Mouse (Mus musculus) neural tube, embryonic 15.5 days (tissue): ENCODE measurements around the gene 0610010K14Rik. TPM values are rescaled to one million over a fixed set of nuclear protein-coding genes. Genes with fewer than 3 reads are reported as not detected.

ENCODE experiments used
- ATAC-seq: fragments of 200-750 bp; cut with Nextera tagmentation; 2 replicates; pipeline ENCODE4 v1.8.0; 2017; ENCODE audit warnings: mild to moderate bottlenecking, moderate TSS enrichment, moderate library complexity; ENCODE audit not compliant: low FRiP score
- H3K27ac ChIP-seq: fragments of 300-500 bp; sonication (generic); replicated peaks from 2 replicates; pipeline ENCODE4 v1.5.1; 2015; ENCODE audit warnings: mild to moderate bottlenecking, inconsistent platforms
- H3K27me3 ChIP-seq: fragments of 300-500 bp; sonication (generic); replicated peaks from 2 replicates; pipeline ENCODE4 v1.6.1; 2015; ENCODE audit warnings: inconsistent platforms
- H3K36me3 ChIP-seq: fragments of 300-500 bp; sonication (generic); 2 replicates; pipeline ENCODE4 v1.6.1; 2015; ENCODE audit warnings: inconsistent platforms
- H3K4me1 ChIP-seq: fragments of 300-500 bp; sonication (generic); 2 replicates; pipeline ENCODE4 v1.6.1; 2015; ENCODE audit warnings: inconsistent platforms
- H3K4me2 ChIP-seq: fragments of 300-500 bp; sonication (generic); 2 replicates; pipeline ENCODE4 v1.6.1; 2015; ENCODE audit warnings: inconsistent platforms, mild to moderate bottlenecking, moderate library complexity
- H3K4me3 ChIP-seq: fragments of 300-500 bp; sonication (generic); replicated peaks from 2 replicates; pipeline ENCODE4 v1.5.1; 2015; ENCODE audit warnings: mild to moderate bottlenecking, inconsistent platforms
- H3K9ac ChIP-seq: fragments of 300-500 bp; sonication (generic); replicated peaks from 2 replicates; pipeline ENCODE4 v1.6.1; 2015; ENCODE audit warnings: mild to moderate bottlenecking, inconsistent platforms
- H3K9me3 ChIP-seq: fragments of 300-500 bp; sonication (generic); replicated peaks from 2 replicates; pipeline ENCODE4 v1.6.1; 2016; ENCODE audit warnings: inconsistent platforms
- WGBS: fragments of 180-500 bp; shearing (Covaris S2); methylation state at CpG from one replicate; pipeline ENCODE4 v1.1.7; 2015; ENCODE audit warnings: mixed read lengths; 5-methylcytosine and 5-hydroxymethylcytosine counted together
- polyA plus RNA-seq: library from polyadenylated mRNA; unstranded; fragments of >200 nt; fragmentation: Nextera tagmentation; extraction: Ambion mirVana; gene quantifications from 2 replicates; pipeline ENCODE4 v1.2.1, GENCODE M21; 2015

Gene 0610010K14Rik
- polyA plus RNA-seq, 1 experiment from 2014 or later = 167 TPM

DNA sequence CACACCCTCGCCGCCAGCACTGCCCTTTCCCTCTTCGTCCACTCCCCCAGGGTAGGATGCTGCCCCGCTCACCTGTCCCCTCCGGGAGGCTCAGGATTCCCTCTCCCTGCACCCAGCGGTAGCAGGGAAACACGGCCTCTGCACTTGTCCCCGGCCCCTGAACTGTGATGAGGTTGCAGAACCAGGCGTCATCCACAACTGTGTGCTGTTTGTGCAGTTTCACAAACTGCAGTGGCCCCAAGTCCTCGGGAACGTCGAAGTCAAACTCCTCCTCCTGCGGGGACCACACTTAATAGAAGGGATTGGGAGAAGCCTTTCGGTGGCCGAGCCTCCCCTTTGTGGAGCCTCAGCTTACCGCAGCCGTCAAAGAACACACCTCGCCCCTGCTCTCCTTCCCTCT is 16.6 kb upstream of the 0610010K14Rik start:
- H3K9me3 ChIP-seq = no peaks in the 10 kb centered on the region
- peaks cover 11% of the 10 kb centered on the region for H3K4me1 ChIP-seq
- ATAC-seq = no peak
- 5% methylated on average over 18 of the region's 18 CpGs for WGBS
- no peaks in the 10 kb centered on the region for H3K36me3 ChIP-seq
- peak overlapping the region; percentile 16; the same call in 1 of the 2 replicates for H3K4me3 ChIP-seq
- H3K9ac ChIP-seq = no peak overlapping the region
- H3K27ac ChIP-seq = no peak overlapping the region
- H3K4me2 ChIP-seq = peak overlapping the region; percentile 47
- H3K27me3 ChIP-seq = peaks cover 55% of the 10 kb centered on the region

DNA sequence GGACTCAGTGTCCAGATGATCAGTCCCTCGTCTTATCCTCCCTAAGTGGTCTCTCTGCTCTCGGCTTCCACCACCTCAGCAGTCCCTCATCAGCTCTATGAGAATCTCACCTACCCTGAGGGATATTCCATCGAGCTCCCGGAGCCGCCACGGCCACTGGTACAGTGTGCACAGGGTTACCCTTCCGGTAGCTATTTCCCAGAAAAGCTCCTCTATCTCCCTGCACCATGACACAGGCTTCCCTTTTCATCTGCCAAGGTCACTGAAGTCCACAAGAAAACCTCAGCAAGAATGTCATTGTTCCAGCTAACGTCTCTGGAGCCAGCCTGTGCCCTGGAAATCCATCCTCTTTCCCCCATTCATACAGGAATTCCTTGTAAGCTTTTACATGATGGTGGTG is 14.1 kb upstream of the 0610010K14Rik start:
- H3K9ac ChIP-seq = no peak overlapping the region
- peaks cover 11% of the 10 kb centered on the region for H3K4me1 ChIP-seq
- H3K4me3 ChIP-seq = no peak overlapping the region
- ATAC-seq = no peak
- 89% methylated on average over 8 of the region's 8 CpGs for WGBS
- no peak overlapping the region for H3K4me2 ChIP-seq
- H3K36me3 ChIP-seq = no peaks in the 10 kb centered on the region
- peaks cover 59% of the 10 kb centered on the region for H3K27me3 ChIP-seq
- H3K27ac ChIP-seq = no peak overlapping the region
- H3K9me3 ChIP-seq = no peaks in the 10 kb centered on the region

DNA sequence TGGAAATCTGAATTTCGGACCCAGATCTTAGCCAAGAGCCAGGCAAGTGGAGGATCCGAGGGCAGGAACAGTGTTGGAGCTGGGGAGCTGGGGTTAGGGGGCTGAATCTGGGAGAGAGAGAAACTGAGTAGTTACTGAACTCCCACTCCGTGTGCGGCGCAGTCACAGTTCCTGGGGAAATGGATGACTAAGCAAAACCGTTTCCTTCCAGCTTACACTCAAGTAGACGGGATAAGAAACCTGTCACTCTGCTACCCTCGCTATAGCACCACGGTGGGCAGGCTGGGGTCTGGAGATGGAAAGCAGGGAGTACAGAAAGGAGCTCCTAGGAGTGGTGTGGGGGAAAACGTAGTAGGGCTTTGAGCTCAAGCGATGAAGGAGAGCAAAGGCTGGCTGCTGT is 12.4 kb upstream of the 0610010K14Rik start:
- Histone ChIP-seq H3K4me3 (no peak overlapping the region), H3K4me2 (no peak overlapping the region), H3K27ac (no peak overlapping the region), H3K9me3 (no peaks in the 10 kb centered on the region), H3K27me3 (peaks cover 63% of the 10 kb centered on the region), H3K9ac (no peak overlapping the region), H3K36me3 (no peaks in the 10 kb centered on the region), H3K4me1 (peaks cover 10% of the 10 kb centered on the region)
- no peak for ATAC-seq
- 72% methylated on average over 11 of the region's 11 CpGs for WGBS

DNA sequence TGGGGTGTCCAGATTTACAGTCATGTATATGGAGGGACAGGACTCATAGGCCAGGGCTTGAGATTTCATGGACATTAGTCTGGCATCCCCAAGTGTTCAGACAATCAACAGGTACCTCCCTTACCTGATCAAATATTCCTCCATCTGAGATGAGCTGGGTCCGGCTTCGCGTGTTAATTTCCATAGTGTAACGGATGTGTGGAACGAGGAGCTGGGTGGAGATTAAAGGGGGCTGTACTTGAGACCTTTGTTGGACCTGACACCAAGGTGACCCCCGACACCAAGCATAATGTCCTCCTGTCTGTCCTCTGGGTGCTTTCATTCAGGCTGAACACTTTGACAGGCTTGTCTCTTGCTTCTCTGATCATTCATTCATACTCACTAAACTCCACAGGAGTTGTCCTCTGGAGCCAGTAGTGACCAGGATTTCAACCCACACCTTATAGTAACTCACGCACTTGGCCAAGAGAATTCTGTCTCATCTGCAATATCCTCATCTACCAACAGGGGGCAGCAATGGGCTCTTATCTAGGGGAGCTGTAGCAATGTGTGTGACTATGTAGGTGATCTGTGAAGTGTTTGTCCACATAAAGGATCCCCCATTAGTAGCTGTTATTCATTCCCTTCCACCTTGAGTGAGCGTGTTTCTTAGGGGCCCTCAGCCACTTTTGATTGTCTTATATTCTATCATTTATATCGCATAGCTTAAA is 9.6 kb upstream of the 0610010K14Rik start:
- 57% methylated on average over 9 of the region's 9 CpGs for WGBS
- Histone ChIP-seq H3K4me1 (no peaks in the 10 kb centered on the region), H3K4me3 (no peak overlapping the region), H3K36me3 (no peaks in the 10 kb centered on the region), H3K4me2 (no peak overlapping the region), H3K27me3 (peaks cover 40% of the 10 kb centered on the region), H3K27ac (no peak overlapping the region), H3K9ac (no peak overlapping the region), H3K9me3 (no peaks in the 10 kb centered on the region)
- no peak for ATAC-seq

DNA sequence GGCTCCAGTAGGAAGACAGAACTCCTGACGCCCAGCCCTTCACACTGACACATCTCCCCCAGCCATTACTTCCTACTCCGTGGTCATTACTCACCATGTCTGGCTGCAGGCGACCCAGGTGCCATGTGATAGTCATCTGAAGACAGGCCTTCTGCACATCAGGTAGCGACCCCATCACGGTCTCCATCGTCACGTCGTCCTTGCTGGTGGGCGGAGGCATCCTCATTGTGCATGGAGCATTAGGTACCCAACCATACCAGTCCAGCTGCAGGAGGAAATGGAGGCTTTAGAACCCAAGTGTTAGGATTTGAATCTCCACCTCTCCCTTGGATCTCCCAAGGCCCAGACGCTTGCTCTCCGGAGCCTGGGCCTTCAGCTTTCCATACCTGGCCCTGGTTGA is 4.9 kb upstream of the 0610010K14Rik start:
- H3K9ac ChIP-seq = no peak overlapping the region
- no peak overlapping the region for H3K4me2 ChIP-seq
- ATAC-seq = no peak
- H3K27ac ChIP-seq = no peak overlapping the region
- peaks cover 15% of the 10 kb centered on the region for H3K27me3 ChIP-seq
- H3K9me3 ChIP-seq = no peaks in the 10 kb centered on the region
- no peak overlapping the region for H3K4me3 ChIP-seq
- H3K4me1 ChIP-seq = peaks cover 18% of the 10 kb centered on the region
- H3K36me3 ChIP-seq = no peaks in the 10 kb centered on the region
- 78% methylated on average over 11 of the region's 11 CpGs for WGBS

DNA sequence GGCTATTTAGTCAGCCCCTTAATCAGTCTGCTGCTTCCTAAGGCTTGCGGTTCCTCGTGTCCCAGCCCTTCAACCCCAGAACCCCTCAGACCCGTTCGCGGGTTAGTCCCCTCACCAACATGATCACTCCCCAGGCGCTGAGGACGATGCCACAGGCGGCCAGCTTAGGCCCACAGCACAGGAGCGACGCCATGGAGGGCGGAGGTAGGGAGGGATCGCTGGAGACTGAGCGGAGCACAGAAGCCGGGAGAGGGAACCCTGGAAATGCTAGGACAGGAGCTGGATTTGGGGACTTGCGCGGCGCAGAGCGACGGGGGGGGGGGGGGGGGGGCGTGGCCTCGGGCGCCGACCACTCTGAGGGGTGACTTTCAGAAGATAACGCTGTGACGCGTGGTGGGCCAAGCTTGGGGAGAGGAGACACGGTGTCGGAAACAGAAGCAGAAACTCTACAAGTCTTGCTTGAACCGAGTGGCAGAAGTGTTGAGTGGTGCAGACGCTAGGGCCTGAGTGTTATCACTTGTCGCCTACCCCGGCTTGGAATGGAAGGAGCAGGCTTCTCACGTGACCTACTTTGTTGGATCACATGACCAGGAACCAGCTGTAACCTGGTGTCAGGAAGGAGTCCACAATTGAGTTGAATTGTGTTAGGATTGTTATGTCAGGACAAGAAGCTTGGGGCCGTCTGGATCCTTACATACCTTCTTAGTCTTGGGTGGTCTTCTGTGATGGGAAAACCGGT is 2.0 kb upstream of the 0610010K14Rik start, which contains the start of the genes Gm21988 and Rnasek:
Gene Gm21988, minus strand, starts transcription at position 290 of the 739 bp plus-strand sequence.
Gene Rnasek, minus strand, starts transcription at position 302 of the 739 bp plus-strand sequence.
- Histone ChIP-seq H3K4me1 (peaks cover 34% of the 10 kb centered on the region), H3K4me3 (peak within 1 kb of the TSS; percentile 61), H3K36me3 (peaks cover 13% of the 10 kb centered on the region), H3K9ac (peak within 1 kb of the TSS; percentile 68), H3K4me2 (peak within 1 kb of the TSS; percentile 93), H3K9me3 (no peaks in the 10 kb centered on the region), H3K27me3 (peaks cover 3% of the 10 kb centered on the region; the same call in 1 of the 2 replicates), H3K27ac (peak within 1 kb of the TSS; percentile 97)
- ATAC-seq = peak; percentile 51
- under 1% methylated on average over 34 of the region's 35 CpGs for WGBS

DNA sequence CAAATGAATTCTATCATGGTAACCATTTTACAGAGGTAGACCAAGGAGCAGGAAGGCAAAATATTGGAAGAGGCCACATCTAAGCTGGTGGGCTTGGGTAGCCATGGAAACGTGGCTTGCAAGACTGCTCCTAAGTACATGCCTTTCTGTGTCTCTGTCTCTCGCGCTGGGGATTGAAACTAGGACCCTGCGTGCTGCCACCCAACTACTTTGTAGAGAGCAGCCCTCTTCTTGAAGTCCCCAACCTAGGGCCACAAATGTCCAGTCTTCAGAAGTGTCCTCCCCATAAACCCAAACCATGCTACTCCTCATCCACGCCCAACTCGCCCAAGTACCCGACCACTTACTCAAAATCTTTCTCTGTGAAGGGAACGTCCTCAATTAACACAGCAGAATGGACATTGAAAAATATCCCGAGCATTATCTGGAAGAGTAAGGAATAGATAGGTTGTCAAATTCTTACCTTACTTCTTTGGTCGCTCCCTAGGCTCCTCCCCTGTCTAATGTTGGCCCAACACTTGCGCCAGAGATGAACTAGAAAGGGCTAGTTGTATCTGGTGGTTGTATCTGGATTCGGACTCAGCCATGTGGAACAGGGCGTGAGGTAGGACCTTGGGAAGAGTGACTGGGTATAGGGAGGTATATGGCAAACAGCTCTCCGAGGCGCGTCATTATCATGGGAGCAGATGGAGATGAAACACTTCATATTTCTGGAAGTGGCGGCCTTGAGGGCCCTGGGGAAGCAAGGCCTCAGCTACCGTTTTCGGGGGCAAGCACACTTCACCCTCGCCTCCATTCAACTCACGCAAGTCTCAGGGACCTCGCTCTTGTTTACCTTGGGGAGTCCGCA is 1.1 kb upstream of the 0610010K14Rik start:
- peak overlapping the region; percentile 68 for H3K9ac ChIP-seq
- no peaks in the 10 kb centered on the region for H3K9me3 ChIP-seq
- no peaks in the 10 kb centered on the region for H3K27me3 ChIP-seq
- H3K36me3 ChIP-seq = peaks cover 16% of the 10 kb centered on the region
- H3K27ac ChIP-seq = peak overlapping the region; percentile 97
- H3K4me2 ChIP-seq = peak overlapping the region; percentile 93
- peak overlapping the region; percentile 61 for H3K4me3 ChIP-seq
- peaks cover 38% of the 10 kb centered on the region for H3K4me1 ChIP-seq
- no peak for ATAC-seq
- WGBS = 11% methylated on average over 23 of the region's 23 CpGs

DNA sequence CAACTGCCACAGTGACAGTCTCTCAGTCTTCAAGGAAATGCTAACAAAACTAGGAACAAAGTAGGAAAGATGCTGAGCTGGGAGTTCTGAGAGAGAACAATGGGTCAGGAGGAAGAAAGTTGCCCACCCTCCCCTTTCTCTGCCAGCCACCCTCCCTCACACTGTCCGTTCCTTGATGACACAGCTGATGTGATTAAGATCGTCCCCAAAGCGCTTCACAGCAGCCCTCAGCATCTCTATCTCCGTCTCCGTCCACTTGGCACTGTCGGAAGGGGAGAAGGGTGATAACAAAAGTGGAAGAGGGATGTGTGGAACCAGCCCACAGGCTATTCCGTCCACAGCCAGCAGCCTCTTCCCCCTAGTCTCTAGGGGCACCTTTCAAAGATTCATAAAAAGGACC is 997 bp downstream of the 0610010K14Rik start:
- peak overlapping the region; percentile 97 for H3K27ac ChIP-seq
- no peaks in the 10 kb centered on the region for H3K9me3 ChIP-seq
- H3K4me1 ChIP-seq = peaks cover 41% of the 10 kb centered on the region
- peak overlapping the region; percentile 61 for H3K4me3 ChIP-seq
- H3K27me3 ChIP-seq = 0 out of 2 replicates have a peak, but pooled peaks cover 1% of the 10 kb centered on the region
- H3K9ac ChIP-seq = peak overlapping the region; percentile 79
- peaks cover 16% of the 10 kb centered on the region for H3K36me3 ChIP-seq
- ATAC-seq = no peak
- WGBS = 31% methylated on average over 7 of the region's 7 CpGs
- peak overlapping the region; percentile 93 for H3K4me2 ChIP-seq

DNA sequence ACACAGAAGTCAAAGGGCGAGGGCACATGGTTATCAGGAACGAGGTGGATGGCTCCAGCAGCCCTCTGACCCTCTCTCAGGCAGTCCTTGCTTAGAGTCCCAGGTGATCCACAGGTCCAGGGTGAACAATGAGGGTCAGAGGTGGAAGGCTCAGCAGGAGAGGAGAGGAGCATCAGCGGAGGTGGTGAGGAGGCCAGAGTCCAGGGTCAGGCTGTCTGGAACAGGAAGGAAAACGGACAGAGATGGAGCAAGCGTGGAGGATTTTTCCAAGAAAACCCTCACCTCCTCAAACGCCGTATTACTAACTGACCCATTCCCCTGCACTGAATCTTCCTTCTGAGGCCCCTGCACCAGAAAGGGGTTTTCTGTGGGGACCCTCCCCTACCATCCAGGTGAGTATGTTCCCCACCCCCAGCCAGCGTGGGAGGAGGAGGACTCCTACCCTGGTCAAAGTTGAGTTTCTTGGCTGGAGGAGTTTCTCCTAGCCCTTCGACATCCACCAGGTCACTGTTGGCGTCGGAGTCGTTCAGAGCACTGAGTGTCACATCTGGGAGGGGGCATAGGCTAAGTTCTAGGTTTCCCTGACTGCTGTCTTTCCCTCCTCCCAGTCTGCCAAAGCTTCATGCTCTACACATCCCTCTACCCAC is 2.3 kb downstream of the 0610010K14Rik start:
- H3K4me1 ChIP-seq = peaks cover 36% of the 10 kb centered on the region
- H3K9me3 ChIP-seq = no peaks in the 10 kb centered on the region
- WGBS = 94% methylated on average over 12 of the region's 12 CpGs
- H3K27ac ChIP-seq = no peak overlapping the region
- H3K4me2 ChIP-seq = no peak overlapping the region
- H3K4me3 ChIP-seq = no peak overlapping the region
- no peak for ATAC-seq
- peaks cover 16% of the 10 kb centered on the region for H3K36me3 ChIP-seq
- peaks cover 14% of the 10 kb centered on the region for H3K27me3 ChIP-seq
- no peak overlapping the region for H3K9ac ChIP-seq

DNA sequence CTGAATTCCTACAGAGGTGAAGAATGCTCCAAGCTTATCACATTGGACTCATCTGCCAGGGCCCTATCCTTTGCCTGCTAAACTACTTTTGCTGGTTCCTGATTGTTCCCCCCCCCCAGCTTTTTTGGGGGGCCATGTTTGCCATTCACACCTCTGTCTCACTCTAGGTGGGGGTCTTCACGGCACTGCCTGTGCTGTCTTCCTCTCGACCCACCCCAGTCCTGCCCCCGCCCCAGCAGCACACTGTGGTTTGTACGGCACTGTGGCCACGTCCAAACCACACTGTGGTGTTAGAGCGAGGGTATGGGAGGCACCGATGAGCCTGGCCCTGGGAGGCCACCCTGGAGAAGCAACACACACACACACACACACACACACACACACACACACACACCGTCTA is 3.2 kb downstream of the 0610010K14Rik start:
- peaks cover 22% of the 10 kb centered on the region for H3K27me3 ChIP-seq
- peaks cover 43% of the 10 kb centered on the region for H3K4me1 ChIP-seq
- peaks cover 16% of the 10 kb centered on the region for H3K36me3 ChIP-seq
- H3K9ac ChIP-seq = no peak overlapping the region
- ATAC-seq = no peak
- no peaks in the 10 kb centered on the region for H3K9me3 ChIP-seq
- 97% methylated on average over 8 of the region's 8 CpGs for WGBS
- no peak overlapping the region for H3K4me2 ChIP-seq
- H3K4me3 ChIP-seq = no peak overlapping the region
- no peak overlapping the region for H3K27ac ChIP-seq

DNA sequence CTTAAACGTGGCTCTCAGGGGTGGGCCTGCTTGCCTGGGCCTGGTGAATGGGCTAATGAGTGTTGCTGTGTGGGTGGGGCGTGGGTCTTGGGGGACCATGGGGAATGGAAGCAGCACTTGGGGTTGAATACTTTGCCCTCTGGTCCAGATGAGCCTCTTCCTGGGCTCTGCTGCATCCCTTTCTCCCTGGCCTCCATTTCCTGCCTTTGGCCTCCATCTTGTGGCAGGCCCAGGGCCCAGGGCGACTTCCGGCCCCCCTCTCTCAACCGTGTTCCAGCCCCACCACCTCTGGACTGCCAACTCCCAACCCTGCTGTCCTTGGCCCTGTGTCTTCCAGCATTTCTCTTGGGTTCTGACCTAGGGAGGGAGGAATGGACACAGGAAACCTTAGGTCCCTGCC is 3.7 kb downstream of the 0610010K14Rik start:
- no peak overlapping the region for H3K9ac ChIP-seq
- no peak overlapping the region for H3K27ac ChIP-seq
- peaks cover 46% of the 10 kb centered on the region for H3K4me1 ChIP-seq
- H3K9me3 ChIP-seq = no peaks in the 10 kb centered on the region
- H3K27me3 ChIP-seq = peaks cover 27% of the 10 kb centered on the region
- H3K4me3 ChIP-seq = no peak overlapping the region
- no peak overlapping the region for H3K4me2 ChIP-seq
- WGBS = 70% methylated on average over 5 of the region's 5 CpGs
- H3K36me3 ChIP-seq = peaks cover 16% of the 10 kb centered on the region
- ATAC-seq = no peak
